8 mouse cellular contexts compared by ENCODE assay signal in genomic region chr8:121027787-121028186, GRCm38 (mm10). TPM values are rescaled to one million over a fixed set of nuclear protein-coding genes. Genes with fewer than 3 reads are reported as not detected.
DNase-seq lines count a peak whose midpoint lies in the region; ATAC-seq and TF ChIP-seq lines count a peak whose summit lies in the region.

No protein-coding gene starts in this region.

- H3K4me1 ChIP-seq in liver, embryonic 12.5 days: no peaks in the 10 kb centered on the region
- H3K4me1 ChIP-seq in embryonic facial prominence, embryonic 13.5 days: peaks cover 13% of the 10 kb centered on the region
- H3K4me1 ChIP-seq in midbrain, postnatal 0 days (ENCODE audit: insufficient read depth, low read length): no peaks in the 10 kb centered on the region
- H3K4me1 ChIP-seq in forebrain, embryonic 16.5 days (replicated peaks; ENCODE audit: control insufficient read depth, insufficient read depth, low read length): peaks cover 3% of the 10 kb centered on the region; the same call in 1 of the 2 replicates

- H3K36me3 ChIP-seq in liver, embryonic 12.5 days: no peaks in the 10 kb centered on the region
- no peaks in the 10 kb centered on the region for H3K36me3 ChIP-seq in embryonic facial prominence, embryonic 13.5 days
- no peaks in the 10 kb centered on the region for H3K36me3 ChIP-seq in midbrain, postnatal 0 days (ENCODE audit: insufficient read depth, low read length)
- no peaks in the 10 kb centered on the region for H3K36me3 ChIP-seq in forebrain, embryonic 16.5 days (ENCODE audit: control insufficient read depth, insufficient read depth)

- 34% methylated on average over 13 of the region's 13 CpGs for WGBS in liver, embryonic 12.5 days (ENCODE audit: insufficient replicate concordance)
- 25% methylated on average over 13 of the region's 13 CpGs for WGBS in embryonic facial prominence, embryonic 13.5 days
- 49% methylated on average over 13 of the region's 13 CpGs for WGBS in midbrain, postnatal 0 days
- WGBS in forebrain, embryonic 16.5 days: 43% methylated on average over 13 of the region's 13 CpGs

- H3K4me2 ChIP-seq in liver, embryonic 12.5 days: no peak overlapping the region
- no peak overlapping the region for H3K4me2 ChIP-seq in embryonic facial prominence, embryonic 13.5 days
- no peak overlapping the region for H3K4me2 ChIP-seq in midbrain, postnatal 0 days (ENCODE audit: low read depth, low read length, poor library complexity, severe bottlenecking)
- H3K4me2 ChIP-seq in forebrain, embryonic 16.5 days (ENCODE audit: low read length): no peak overlapping the region

- no peak for TF ChIP-seq CTCF in midbrain, postnatal 0 days (IDR thresholded peaks at IDR 0.05)

- H3K4me3 ChIP-seq in liver, embryonic 12.5 days: no peak overlapping the region
- no peak overlapping the region for H3K4me3 ChIP-seq in embryonic facial prominence, embryonic 13.5 days
- H3K4me3 ChIP-seq in midbrain, postnatal 0 days (ENCODE audit: low read depth, low read length): no peak overlapping the region
- H3K4me3 ChIP-seq in forebrain, embryonic 16.5 days (replicated peaks; ENCODE audit: low read length): no peak overlapping the region

- no peak overlapping the region for H3K27ac ChIP-seq in liver, embryonic 12.5 days
- no peak overlapping the region for H3K27ac ChIP-seq in embryonic facial prominence, embryonic 13.5 days
- H3K27ac ChIP-seq in midbrain, postnatal 0 days (ENCODE audit: low read depth, low read length): no peak overlapping the region
- H3K27ac ChIP-seq in forebrain, embryonic 16.5 days (ENCODE audit: low read length): no peak overlapping the region

- DNase-seq in liver: peak; percentile 23
- peak; percentile 58 for DNase-seq in heart, postnatal 4 days
- peak; percentile 37 for DNase-seq in lung, postnatal 36 days
- DNase-seq in spleen, postnatal 14 days (ENCODE audit: low spot score in 2 of 2): no peak
- DNase-seq in midbrain, postnatal 0 days (ENCODE audit: low spot score): no peak

- H3K9ac ChIP-seq in liver, embryonic 12.5 days: no peak overlapping the region
- no peak overlapping the region for H3K9ac ChIP-seq in embryonic facial prominence, embryonic 13.5 days
- H3K9ac ChIP-seq in midbrain, postnatal 0 days (replicated peaks; ENCODE audit: low read length, poor library complexity, severe bottlenecking): no peak overlapping the region
- no peak overlapping the region for H3K9ac ChIP-seq in forebrain, embryonic 16.5 days (replicated peaks; ENCODE audit: low read depth, low read length)

- ATAC-seq in liver, embryonic 12.5 days: no peak
- 0 out of 2 replicates have a peak, but pooled peaks have one; percentile 33 for ATAC-seq in embryonic facial prominence, embryonic 13.5 days (ENCODE audit: insufficient number of reproducible peaks, insufficient read depth, low FRiP score, low TSS enrichment, low read depth)
- ATAC-seq in midbrain, postnatal 0 days (ENCODE audit: low FRiP score): no peak
- no peak for ATAC-seq in forebrain, embryonic 16.5 days

- peaks cover 23% of the 10 kb centered on the region; the same call in 1 of the 2 replicates for H3K27me3 ChIP-seq in liver, embryonic 12.5 days (replicated peaks)
- H3K27me3 ChIP-seq in embryonic facial prominence, embryonic 13.5 days: peaks cover 29% of the 10 kb centered on the region
- H3K27me3 ChIP-seq in midbrain, postnatal 0 days (ENCODE audit: insufficient read depth, low read length): no peaks in the 10 kb centered on the region
- H3K27me3 ChIP-seq in forebrain, embryonic 16.5 days (replicated peaks; ENCODE audit: control insufficient read depth, insufficient read depth, low read length): no peaks in the 10 kb centered on the region

- H3K9me3 ChIP-seq in liver, embryonic 12.5 days (replicated peaks): no peaks in the 10 kb centered on the region
- no peaks in the 10 kb centered on the region for H3K9me3 ChIP-seq in embryonic facial prominence, embryonic 13.5 days
- no peaks in the 10 kb centered on the region for H3K9me3 ChIP-seq in midbrain, postnatal 0 days (ENCODE audit: low read length)
- no peaks in the 10 kb centered on the region for H3K9me3 ChIP-seq in forebrain, embryonic 16.5 days (ENCODE audit: control insufficient read depth, low read length)

RNA-seq across cellular contexts. Expression of gene Foxf1, which starts 56.4 kb away (rescaled TPM):
- 14.9 and 16.9 TPM in 2 replicates for polyA plus RNA-seq in liver, embryonic 12.5 days (2016; fragmentation: Nextera tagmentation; extraction: Ambion mirVana)
- 10.7 and 15.1 TPM in 2 replicates for polyA plus RNA-seq in embryonic facial prominence, embryonic 13.5 days (2015; fragmentation: Nextera tagmentation; extraction: Ambion mirVana)
- under 1 TPM; 0.43 to 0.50 TPM for total RNA-seq in heart, postnatal 4 days (2021)
- 0.71 and 3.5 TPM in 2 replicates for total RNA-seq in midbrain, postnatal 0 days (2014; rRNA removed)
- 1.5 and 1.6 TPM in 2 replicates for polyA plus RNA-seq in midbrain, postnatal 0 days (2015; fragmentation: Nextera tagmentation; extraction: Ambion mirVana)
- 0.91 and 1.1 TPM in 2 replicates for polyA plus RNA-seq in forebrain, embryonic 16.5 days (2015; fragmentation: Nextera tagmentation; extraction: Ambion mirVana)

Comparison
In these comparisons a context has a peak if more than half of its experiments do, and no peak if none do; other contexts are left out.
1. DNase-seq: peak in liver (single experiment), heart, postnatal 4 days (single experiment) and lung, postnatal 36 days (single experiment); none in spleen, postnatal 14 days (0 of 2) and midbrain, postnatal 0 days (single experiment).